Mouse (Mus musculus) heart, adult 2 months (tissue): ENCODE data around the gene Apoc4.

Source experiments
- CTCF ChIP-seq: fragments of 200-600 bp; IDR thresholded peaks from 2 replicates; pipeline ENCODE4 v1.8.1; 2022; ENCODE audit warnings: antibody characterized with exemption, mild to moderate bottlenecking, moderate library complexity
- EP300 ChIP-seq: fragments of 200-500 bp; IDR thresholded peaks from 2 replicates; pipeline ENCODE4 v1.6.1; 2011; ENCODE audit warnings: low read depth, low read length, control low read depth; ENCODE audit not compliant: insufficient read depth
- POLR2A ChIP-seq: fragments of 200-500 bp; IDR thresholded peaks from 2 replicates; pipeline ENCODE4 v1.6.1; 2011; ENCODE audit warnings: mild to moderate bottlenecking, low read depth, low read length, control low read depth; ENCODE audit not compliant: insufficient read depth

DNA sequence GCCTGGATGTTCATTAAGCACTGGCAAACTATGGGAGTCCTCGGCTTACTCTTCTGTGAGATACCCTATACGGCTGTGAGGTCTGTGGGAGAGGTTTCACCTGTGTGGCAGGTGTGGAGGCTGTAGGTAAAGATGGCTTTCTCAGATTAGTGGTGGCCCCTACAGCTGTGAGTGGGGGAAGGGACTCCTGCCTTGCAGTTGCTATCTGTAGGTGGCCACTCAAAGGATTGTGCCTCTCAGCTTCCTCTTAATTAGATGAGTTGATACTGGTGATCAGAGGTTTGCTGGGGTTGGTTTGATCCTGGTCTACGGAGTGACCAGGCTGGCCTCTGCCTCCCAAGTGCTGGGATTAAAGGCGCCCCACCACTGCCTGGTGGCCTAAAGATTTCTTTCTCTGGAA, 23.2 kb upstream of the Apoc4 start:
- TF ChIP-seq POLR2A (no peak), CTCF (no peak), EP300 (no peak)
